Comparison of ENCODE assay signal across 23 mouse cellular contexts in genomic region chr3:146599198-146599900, GRCm38 (mm10). TPM values are rescaled to one million over a fixed set of nuclear protein-coding genes. Genes with fewer than 3 reads are reported as not detected.
"Had no signal": no experiment of that assay in that cellular context is flagged by ENCODE, and none has a peak within 500 bp of the region (broad histone marks: within the 10 kb centered on the region; RNA-seq: fewer than 3 reads in every experiment).

No protein-coding gene starts in this region.

- H3K27ac ChIP-seq: limb, embryonic 10.5 days; liver, embryonic 15.5 days; lung, embryonic 15.5 days; macrophage; midbrain, embryonic 15.5 days; neural tube, embryonic 12.5 days; stomach, embryonic 15.5 days had no signal

- H3K9ac ChIP-seq: liver, embryonic 15.5 days; lung, embryonic 15.5 days; midbrain, embryonic 15.5 days; neural tube, embryonic 12.5 days; stomach, embryonic 15.5 days had no signal

- H3K4me3 ChIP-seq: limb, embryonic 10.5 days; liver, embryonic 15.5 days; lung, embryonic 15.5 days; megakaryocyte, embryonic 14.5 days; midbrain, embryonic 15.5 days; neural tube, embryonic 12.5 days; stomach, embryonic 15.5 days had no signal

- DNase-seq: kidney, adult 2 months; kidney, postnatal 25 days; lung, postnatal 14 days; thymus, adult 2 months; thymus, postnatal 25 days had no signal

- H3K36me3 ChIP-seq: limb, embryonic 10.5 days; liver, embryonic 15.5 days; lung, embryonic 15.5 days; midbrain, embryonic 15.5 days; neural tube, embryonic 12.5 days; stomach, embryonic 15.5 days had no signal

- H3K27me3 ChIP-seq: liver, embryonic 15.5 days; lung, embryonic 15.5 days; midbrain, embryonic 15.5 days; neural tube, embryonic 12.5 days; stomach, embryonic 15.5 days had no signal

- H3K4me1 ChIP-seq: limb, embryonic 10.5 days; midbrain, embryonic 15.5 days; neural tube, embryonic 12.5 days had no signal

RNA-seq across cellular contexts. Expression of gene Dnase2b, which starts 16.0 kb away (rescaled TPM):
- total RNA-seq: layer of hippocampus, adult 18-20 months; left cerebral cortex, postnatal 14 days; neutrophil, adult 5-6 weeks had no signal
- polyA plus RNA-seq: kidney, adult 2 months; kidney, embryonic 16.5 days; lung, embryonic 15.5 days; macrophage; midbrain, embryonic 11.5 days; midbrain, embryonic 15.5 days; neural tube, embryonic 12.5 days; spleen, adult 2 months; testis, adult 2 months; thymus, adult 2 months; urinary bladder, adult 2 months had no signal

RNA-seq across cellular contexts. Expression of gene Uox, which starts 29.1 kb away (rescaled TPM):
- total RNA-seq: monocyte, adult 5-6 weeks; neutrophil, adult 5-6 weeks had no signal
- polyA plus RNA-seq: kidney, adult 2 months; limb, embryonic 10.5 days; macrophage; midbrain, embryonic 15.5 days; neural tube, embryonic 12.5 days; spleen, adult 2 months; urinary bladder, adult 2 months had no signal

RNA-seq across cellular contexts. Expression of gene 4930503B20Rik, which starts 51.8 kb away (rescaled TPM):
- total RNA-seq: layer of hippocampus, adult 18-20 months had no signal
- polyA plus RNA-seq: intestine, embryonic 16.5 days; kidney, adult 2 months; limb, embryonic 10.5 days; liver, embryonic 15.5 days; macrophage; midbrain, embryonic 11.5 days; midbrain, embryonic 15.5 days; neural tube, embryonic 12.5 days; spleen, adult 2 months; stomach, embryonic 15.5 days had no signal
